Mouse (Mus musculus): ENCODE measurements around the gene Ptpn5.
A peak's percentile ranks its signal among the peaks of the same experiment; 100 is the strongest.

Ptpn5 gene

DNA sequence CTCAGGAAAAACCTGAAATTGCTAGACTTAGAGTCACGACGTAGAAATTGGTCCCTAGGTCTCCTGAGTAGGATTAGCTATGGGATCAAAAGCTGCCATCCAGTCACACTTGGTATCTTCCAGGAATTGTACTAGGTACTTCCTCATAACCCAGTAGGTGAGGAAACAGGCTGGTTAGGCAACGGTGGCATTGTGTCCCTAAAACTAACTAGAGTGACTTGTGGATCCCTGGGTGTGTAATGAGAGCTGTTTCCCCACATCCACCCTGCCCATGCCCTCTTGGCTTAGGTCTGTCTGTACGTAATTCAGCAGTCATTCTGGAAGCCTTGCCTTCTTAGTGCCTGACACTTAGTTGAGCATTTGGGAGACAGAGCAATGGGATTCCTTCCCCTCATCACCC lies 77.2 kb downstream of the Ptpn5 start:
- no peak for DNase-seq (ENCODE audit: low read depth, low spot score)

DNA sequence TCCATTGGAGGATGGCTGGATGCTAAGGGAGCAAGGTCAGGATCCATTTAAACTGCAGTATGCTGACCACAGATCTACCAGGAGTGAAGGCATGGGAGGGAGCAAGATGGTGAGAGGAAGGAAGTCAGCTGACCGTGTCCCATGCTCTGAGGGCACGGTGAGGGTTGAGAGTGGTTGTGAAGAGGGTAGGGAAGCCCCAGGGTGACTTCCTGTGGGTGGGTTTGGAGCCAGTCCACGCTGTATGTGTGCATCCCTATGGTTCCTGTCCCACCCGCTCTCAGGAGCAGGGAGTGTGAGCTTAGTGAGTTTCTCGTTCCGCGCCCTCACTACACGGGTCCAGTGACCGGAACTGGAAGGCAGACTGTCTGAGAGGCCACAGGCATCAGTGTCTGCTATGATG lies 77.7 kb downstream of the Ptpn5 start:
- DNase-seq (ENCODE audit: low read depth, low spot score): no peak

DNA sequence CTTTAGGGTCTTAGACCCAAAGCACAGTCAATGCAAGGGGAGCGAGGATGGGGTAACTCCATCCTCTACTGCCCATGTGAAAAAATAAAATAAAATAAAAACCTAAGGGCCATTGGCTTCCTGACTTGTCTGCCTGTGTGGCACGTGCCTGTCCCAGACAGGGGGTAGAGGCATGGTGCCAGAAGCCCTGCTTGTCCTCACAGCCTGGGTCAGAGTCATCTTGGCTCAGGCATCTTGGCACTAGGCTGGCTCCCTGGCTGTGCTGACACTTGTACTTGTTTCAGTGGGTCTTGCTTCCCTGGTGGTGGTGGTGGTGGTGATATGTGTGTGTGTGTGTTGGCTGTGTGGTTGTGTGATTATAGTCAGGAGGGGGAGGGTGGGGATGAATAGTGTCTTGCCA lies 78.8 kb downstream of the Ptpn5 start:
- no peak for DNase-seq (ENCODE audit: low read depth, low spot score)

DNA sequence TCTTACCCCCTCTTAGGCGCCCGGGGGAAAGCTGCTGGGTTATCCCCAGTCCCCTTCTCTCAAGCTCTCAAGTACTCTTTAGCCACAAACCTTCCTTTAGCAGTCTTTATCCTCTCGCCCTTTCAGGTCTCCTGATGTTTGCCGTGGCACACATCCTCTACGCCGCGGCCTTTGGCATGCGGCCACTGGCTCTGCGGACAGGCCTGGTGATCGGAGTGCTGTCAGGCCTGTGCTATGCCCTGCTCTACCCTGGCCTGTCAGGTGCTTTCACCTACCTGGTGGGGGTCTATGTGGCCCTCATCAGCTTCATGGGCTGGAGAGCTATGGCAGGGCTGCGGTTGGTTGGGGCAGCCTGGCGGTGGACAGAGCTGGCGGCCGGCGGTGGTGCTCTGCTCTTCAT lies 80.2 kb downstream of the Ptpn5 start:
- no peak for DNase-seq (ENCODE audit: low read depth, low spot score)

DNA sequence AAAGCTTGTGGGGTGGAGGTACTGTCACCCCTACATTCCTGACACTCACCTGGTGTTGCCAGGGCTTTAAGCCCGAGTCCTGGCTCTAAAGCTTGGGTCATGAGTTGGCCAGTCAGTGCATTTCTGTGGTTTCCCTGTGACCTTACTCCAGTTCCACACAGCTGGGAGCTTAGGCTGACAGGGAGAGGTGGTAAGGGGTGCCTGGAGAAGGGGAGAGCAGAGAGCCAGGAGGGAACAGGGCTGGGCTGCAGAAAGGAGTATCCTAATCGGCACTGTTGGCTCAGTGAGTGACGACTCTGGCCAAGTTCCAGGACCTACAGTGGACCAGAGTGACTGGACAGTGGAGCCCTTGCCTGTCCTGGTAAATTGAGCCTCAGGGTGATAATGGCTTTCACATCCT lies 81.2 kb downstream of the Ptpn5 start:
- DNase-seq (ENCODE audit: low read depth, low spot score): no peak

DNA sequence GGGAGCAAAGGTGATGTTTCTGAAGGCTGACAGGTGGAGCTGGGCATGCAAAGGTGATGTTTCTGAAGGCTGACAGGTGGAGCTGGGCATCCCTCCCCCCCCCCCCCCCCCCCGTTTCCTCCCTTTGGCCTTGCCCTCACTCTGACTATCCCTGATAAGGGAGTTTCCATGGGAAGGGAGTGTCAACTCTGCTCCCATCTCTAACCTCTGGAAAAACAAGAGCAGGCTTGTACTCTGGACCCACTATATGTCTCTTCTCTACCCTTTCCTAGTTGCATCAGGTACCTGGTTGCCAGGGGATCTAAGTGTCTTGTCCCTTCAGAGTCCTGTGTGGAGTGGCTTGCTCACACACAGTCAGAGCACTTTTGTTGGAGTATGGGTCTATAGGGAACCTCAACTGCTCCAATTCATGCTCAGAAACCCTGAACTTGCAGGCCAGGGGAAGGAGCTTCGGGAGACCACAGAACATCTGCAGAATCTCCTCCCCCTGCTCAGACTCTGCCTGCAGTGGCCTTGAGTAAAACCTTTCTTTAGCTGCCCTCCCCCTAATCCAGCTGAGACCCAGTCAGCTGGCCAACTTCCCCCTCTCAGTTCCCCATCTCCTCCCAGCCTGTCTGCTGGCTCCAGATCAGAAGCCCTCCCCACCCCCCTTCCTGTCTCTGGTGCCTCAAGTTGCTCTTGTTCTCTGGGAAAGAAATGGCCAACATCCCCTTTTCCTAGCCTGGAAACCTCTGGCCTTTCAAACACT lies 81.9 kb downstream of the Ptpn5 start:
- DNase-seq (ENCODE audit: low read depth, low spot score): peak; percentile 55

DNA sequence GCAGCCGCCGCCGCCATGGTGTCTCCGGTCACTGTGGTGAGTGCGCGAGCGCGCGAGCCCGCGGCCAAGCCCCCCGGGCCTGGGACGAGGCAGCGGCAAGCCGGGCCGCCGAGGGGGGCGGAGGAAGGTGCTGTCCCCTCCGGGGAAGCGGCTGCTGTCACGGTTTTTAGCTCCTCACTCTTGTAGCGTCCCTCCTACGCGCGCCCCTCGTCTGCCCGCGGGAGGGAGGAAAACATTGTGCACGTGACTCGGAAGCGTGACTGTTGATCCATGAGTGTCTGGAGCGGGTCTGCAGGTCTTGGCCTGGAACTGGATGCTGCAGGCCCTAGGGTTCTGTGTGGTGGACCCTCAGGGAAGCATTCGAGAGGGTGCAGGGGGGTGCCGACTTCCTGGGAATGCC lies 82.7 kb downstream of the Ptpn5 start:
- peak; percentile 36 for DNase-seq (ENCODE audit: low read depth, low spot score)

DNA sequence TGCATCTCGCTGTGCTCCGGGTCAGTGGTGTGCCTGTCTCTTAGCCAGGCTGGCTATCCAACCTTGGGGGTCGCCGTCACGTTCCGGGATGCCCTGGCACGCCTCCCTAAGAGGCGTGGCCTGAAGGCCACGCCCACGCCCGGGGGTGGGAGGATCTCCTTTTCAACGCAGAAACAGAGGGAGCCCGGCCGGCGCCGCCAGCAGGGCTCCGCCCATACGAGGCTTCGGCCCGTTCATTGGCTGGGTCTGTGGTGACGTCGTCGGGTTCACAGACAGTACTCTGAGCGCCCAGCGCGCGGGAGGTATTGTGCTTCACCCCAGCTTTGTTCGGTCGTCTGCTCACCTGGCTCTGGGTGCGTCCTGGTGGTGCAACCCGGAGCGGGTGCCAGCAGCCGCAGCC lies 83.1 kb downstream of the Ptpn5 start, which contains the start of gene Tmem86a:
Gene Tmem86a, plus strand, starts transcription at position 236 of the 400 bp plus-strand sequence.
- DNase-seq (ENCODE audit: low read depth, low spot score): peak; percentile 90

DNA sequence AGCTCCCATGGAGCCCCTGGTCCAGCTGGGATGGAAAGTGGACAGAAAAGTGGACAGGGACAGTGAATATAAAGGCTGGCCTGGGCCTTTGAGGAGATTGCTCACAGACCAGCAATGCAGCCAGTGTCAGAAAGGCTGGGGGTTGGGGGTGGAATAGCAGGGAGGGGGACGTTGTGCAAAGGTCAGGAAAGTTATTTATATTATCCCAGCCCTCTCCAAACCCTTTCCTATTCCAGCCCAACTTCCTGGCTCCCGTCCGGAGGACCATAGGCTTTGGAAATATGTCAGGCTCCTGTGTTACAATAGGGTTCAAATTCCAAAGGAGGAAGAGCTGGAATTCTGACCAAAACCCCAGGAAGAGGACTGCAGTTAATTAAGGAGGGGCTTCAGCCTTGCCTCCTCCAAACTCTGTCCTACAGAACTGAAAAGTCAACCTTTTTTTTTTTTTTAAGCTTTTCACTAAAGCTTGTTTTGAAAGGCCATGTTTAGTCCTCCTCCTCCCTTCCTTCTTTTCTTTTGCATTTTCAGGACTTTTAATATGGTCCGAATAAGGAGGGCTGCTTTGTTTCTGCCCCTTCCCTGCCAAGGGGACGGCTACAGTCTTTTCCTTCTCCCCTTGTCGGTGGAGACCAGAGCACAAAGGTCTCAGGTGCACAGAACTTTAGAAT lies 90.5 kb downstream of the Ptpn5 start:
- DNase-seq (ENCODE audit: low read depth, low spot score): no peak

DNA sequence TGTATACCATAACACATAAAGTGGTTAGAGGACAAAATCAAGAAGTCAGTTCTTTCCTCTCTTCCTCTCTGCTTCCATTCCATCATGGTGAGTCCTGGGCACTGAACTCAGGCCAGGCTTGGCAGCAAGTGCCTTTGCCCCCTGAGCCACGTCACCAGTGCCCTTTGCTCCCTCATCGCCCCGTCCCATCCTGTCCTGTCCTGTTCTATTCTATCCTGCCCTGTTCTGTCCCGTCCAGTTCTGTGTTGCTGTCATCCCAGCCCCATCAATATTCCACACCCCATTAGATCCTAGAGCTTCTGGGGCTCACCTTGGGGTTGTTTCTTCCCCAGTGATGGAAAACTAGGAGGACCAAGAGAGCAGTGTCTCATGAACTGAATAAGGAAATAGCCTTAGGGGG lies 91.4 kb downstream of the Ptpn5 start:
- DNase-seq (ENCODE audit: low read depth, low spot score): no peak

DNA sequence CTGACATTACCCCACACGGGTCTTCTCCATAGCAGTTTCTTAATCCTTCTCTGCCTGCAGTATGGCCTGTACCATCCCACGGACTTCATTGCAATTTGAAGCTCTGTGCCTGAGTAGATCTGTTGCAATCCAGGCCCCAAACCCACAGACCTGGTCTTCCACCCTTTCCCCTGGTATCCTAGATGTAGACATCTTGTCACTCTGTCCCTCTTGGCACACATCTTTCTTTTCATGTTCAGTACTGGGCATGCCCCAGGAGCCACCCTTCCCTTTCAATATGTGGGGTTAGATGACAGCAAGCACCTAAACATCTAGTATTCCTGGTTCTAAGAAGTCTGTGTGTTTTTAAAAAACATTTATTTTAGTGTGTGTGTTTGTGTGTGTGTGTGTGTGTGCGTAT lies 91.8 kb downstream of the Ptpn5 start:
- no peak for DNase-seq (ENCODE audit: low read depth, low spot score)

DNA sequence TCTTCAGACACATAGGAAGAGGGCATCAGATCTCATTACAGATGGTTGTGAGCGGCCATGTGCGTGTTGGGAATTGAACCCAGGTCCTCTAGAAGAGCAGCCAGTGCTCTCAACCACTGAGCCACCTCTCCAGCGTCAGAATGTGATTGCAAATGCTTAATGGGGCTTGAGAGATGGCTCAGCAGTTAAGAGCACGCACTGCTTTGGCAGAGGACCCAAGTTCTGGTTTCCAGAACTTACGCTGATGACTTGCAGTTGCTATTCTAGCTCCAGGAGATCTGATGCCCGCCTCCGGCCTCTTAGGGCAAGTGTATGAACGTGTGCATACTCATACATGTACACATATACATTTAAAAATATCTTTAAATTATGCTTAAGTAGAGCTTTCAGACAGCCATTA lies 98.1 kb downstream of the Ptpn5 start:
- no peak for DNase-seq (ENCODE audit: low read depth, low spot score)

DNA sequence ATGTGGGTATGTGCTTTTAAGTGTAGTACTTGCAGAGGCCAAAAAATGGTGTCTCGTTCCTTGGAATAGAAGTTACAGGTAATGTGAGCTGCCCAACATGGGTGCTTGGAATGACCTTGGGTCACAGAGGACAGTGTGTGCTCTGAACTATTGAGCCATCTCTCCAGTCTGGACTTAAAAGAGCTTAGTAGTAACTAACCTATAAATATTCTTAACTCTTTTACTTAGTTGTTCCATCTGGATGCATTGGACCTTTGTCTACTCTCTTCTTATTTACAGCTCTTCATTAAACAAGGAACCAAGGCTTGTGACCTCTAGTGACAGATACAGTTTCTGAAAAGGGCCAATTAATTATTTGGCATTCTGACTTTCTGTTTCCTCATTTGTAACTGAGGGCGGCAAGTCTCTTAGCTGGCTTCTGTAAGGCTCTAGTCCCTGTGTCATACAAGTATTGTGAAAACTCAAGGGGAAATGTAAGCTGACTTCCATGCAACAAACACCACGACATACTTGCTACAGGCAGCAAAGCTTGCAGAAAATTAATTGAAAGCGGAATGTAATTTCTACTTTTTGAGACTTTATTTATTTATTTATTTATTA lies 98.6 kb downstream of the Ptpn5 start:
- no peak for DNase-seq (ENCODE audit: low read depth, low spot score)

DNA sequence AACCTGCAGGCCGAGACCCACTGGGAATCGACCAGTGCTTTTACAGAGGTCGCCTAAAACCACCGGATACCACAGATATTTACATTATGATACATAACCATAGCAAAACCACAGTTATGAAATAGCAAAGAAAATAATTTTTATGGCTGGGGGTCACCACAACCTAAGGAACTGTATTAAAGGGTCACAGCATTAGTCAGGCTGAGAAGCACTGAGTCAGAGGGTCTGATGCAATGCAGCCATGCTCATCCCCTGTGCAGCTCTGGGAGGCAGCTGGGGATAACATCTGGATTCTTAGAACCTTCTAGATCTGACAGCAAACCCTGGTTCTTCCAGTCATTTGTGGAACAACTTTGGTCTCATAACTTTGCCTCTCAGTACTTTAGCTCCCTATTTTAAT lies 102.1 kb downstream of the Ptpn5 start:
- DNase-seq (ENCODE audit: low read depth, low spot score): no peak

DNA sequence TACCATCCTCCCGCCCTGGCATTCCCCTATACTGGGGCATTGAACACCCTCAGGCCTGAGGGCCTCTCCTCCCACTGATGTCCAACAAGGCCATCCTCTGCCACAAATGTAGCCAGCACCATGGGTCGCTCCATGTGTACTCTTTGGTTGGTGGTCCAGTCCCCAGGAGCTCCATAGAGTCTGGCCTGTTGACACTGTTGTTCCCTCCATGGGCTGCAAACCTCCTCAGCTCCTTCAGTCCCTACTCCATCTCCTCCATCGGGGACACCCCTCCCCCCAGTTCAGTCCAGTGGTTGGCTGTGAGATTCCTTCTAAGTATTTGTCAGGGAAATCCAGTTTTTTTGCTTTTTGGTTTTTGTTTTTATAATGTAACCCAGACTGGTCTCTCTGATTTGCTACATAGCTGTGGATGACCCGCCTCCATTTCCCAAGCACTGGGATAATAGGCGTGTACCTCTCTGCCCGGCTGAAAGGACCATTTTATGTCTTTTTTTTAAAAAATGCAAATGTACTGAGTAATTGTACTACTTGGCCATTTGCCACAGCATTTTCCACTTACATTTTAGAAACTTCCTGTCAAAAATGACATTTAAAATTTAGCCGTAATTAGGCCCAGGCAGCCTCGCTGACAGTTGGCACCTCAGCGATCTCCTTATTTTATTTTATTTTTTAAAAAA lies 102.8 kb downstream of the Ptpn5 start:
- DNase-seq (ENCODE audit: low read depth, low spot score): no peak
